Mouse (Mus musculus) kidney, embryonic 14.5 days (tissue): ENCODE data around the gene Dnase2a. TPM values are rescaled to one million over a fixed set of nuclear protein-coding genes. Genes with fewer than 3 reads are reported as not detected.

Source experiments
- ATAC-seq: fragments of 200-750 bp; cut with Nextera tagmentation; 2 replicates; pipeline ENCODE4 v1.8.0; 2017; ENCODE audit warnings: moderate number of reproducible peaks, mild to moderate bottlenecking, moderate TSS enrichment, moderate library complexity; ENCODE audit not compliant: low FRiP score, low TSS enrichment
- H3K27ac ChIP-seq: fragments of 300-500 bp; sonication (generic); 2 replicates; pipeline ENCODE4 v1.5.1; 2014; ENCODE audit warnings: low read depth, mild to moderate bottlenecking, low read length, moderate library complexity, mixed read lengths
- H3K27me3 ChIP-seq: fragments of 300-500 bp; sonication (generic); 2 replicates; pipeline ENCODE4 v1.6.1; 2014; ENCODE audit warnings: mild to moderate bottlenecking, low read length; ENCODE audit not compliant: control insufficient read depth, insufficient read depth
- H3K36me3 ChIP-seq: fragments of 300-500 bp; sonication (generic); 2 replicates; pipeline ENCODE4 v1.6.1; 2014; ENCODE audit warnings: low read length, mixed read lengths; ENCODE audit not compliant: control insufficient read depth, insufficient read depth
- H3K4me1 ChIP-seq: fragments of 300-500 bp; sonication (generic); 2 replicates; pipeline ENCODE4 v1.6.1; 2014; ENCODE audit warnings: low read length, mixed read lengths; ENCODE audit not compliant: control insufficient read depth, insufficient read depth
- H3K4me2 ChIP-seq: fragments of 300-500 bp; sonication (generic); replicated peaks from 2 replicates; pipeline ENCODE4 v1.6.1; 2014; ENCODE audit warnings: low read depth, mild to moderate bottlenecking, low read length
- H3K4me3 ChIP-seq: fragments of 300-500 bp; sonication (generic); 2 replicates; pipeline ENCODE4 v1.5.1; 2014; ENCODE audit warnings: mild to moderate bottlenecking, low read length
- H3K9ac ChIP-seq: fragments of 300-500 bp; sonication (generic); 2 replicates; pipeline ENCODE4 v1.6.1; 2014; ENCODE audit warnings: low read depth, mild to moderate bottlenecking, low read length, moderate library complexity
- H3K9me3 ChIP-seq: fragments of 300-500 bp; sonication (generic); 2 replicates; pipeline ENCODE4 v1.6.1; 2016; ENCODE audit warnings: low read length; ENCODE audit not compliant: control insufficient read depth
- WGBS: fragments of 180-500 bp; shearing (Covaris S2); extraction: QIAGEN DNeasy Blood & Tissue Kit; methylation state at CpG from one replicate; pipeline ENCODE4 v1.1.7; 2014; 5-methylcytosine and 5-hydroxymethylcytosine counted together
- microRNA-seq: library from miRNA; unstranded; fragments of <30 nt; microRNA quantifications from one replicate; pipeline ENCODE4, GENCODE M21; 2016
- polyA plus RNA-seq: library from polyadenylated mRNA; unstranded; fragments of >200 nt; fragmentation: Nextera tagmentation; extraction: Ambion mirVana; gene quantifications from 2 replicates; pipeline ENCODE4 v1.2.1, GENCODE M21; 2014

Dnase2a gene
- polyA plus RNA-seq, 1 experiment from 2014 or later, result 10.8 TPM

- WGBS, result under 1% methylated on average over 56 of the region's 56 CpGs
- Histone ChIP-seq H3K27ac (peak within 1 kb of the TSS; percentile 88), H3K4me3 (peak within 1 kb of the TSS; percentile 76), H3K27me3 (no peaks in the 10 kb centered on the region), H3K4me1 (peaks cover 27% of the 10 kb centered on the region), H3K4me2 (peak within 1 kb of the TSS; percentile 69), H3K9me3 (no peaks in the 10 kb centered on the region), H3K36me3 (peaks cover 34% of the 10 kb centered on the region), H3K9ac (peak within 1 kb of the TSS; percentile 90)
- peak; percentile 65 for ATAC-seq
These were observed 61.1 kb downstream of the Dnase2a start, which contains the start of the genes Gm49661, Prdx2 and Rnaseh2a for GRCm38 (mm10) chr8:84969241-84970134. Gene Gm49661, minus strand, starts transcription at chr8:84969433. Gene Prdx2, plus strand, starts transcription at chr8:84969587. Gene Rnaseh2a, minus strand, starts transcription at chr8:84969767.

GRCm38 (mm10) chr8:84970135-84970790 lies 61.9 kb downstream of the Dnase2a start:
- Histone ChIP-seq H3K9ac (peak overlapping the region; percentile 90), H3K4me2 (peak overlapping the region; percentile 69), H3K27ac (peak overlapping the region; percentile 88), H3K4me1 (peaks cover 21% of the 10 kb centered on the region), H3K4me3 (peak overlapping the region; percentile 76), H3K27me3 (no peaks in the 10 kb centered on the region), H3K36me3 (peaks cover 38% of the 10 kb centered on the region), H3K9me3 (no peaks in the 10 kb centered on the region)
- ATAC-seq, result no peak
- 7% methylated on average over 21 of the region's 21 CpGs for WGBS

GRCm38 (mm10) chr8:84970913-84971312 lies 62.6 kb downstream of the Dnase2a start:
- Histone ChIP-seq H3K4me3 (peak overlapping the region; percentile 76), H3K4me1 (peaks cover 24% of the 10 kb centered on the region), H3K27me3 (no peaks in the 10 kb centered on the region), H3K9me3 (no peaks in the 10 kb centered on the region), H3K27ac (no peak overlapping the region), H3K36me3 (peaks cover 38% of the 10 kb centered on the region), H3K9ac (peak overlapping the region; percentile 90; the same call in 1 of the 2 replicates), H3K4me2 (peak overlapping the region; percentile 69)
- WGBS, result 77% methylated on average over 5 of the region's 5 CpGs
- ATAC-seq, result no peak

Small RNA genes lying within 50 kb of the gene (microRNA-seq; reads per million reads assigned to microRNA genes)
- not detected for gene Gm24197
- gene Mir7069, result 4.4 reads per million, percentile 18 among the genes with 10 or more reads in this experiment

Other genes with a start within 250 kb of the Dnase2a start
- 81.9 and 88.9 TPM in 2 replicates for gene Ier2, start 245.7 kb upstream of the Dnase2a start, polyA plus RNA-seq
- 65.4 and 82.3 TPM in 2 replicates for gene Trmt1, start 222.3 kb upstream of the Dnase2a start, polyA plus RNA-seq
- 28.1 and 33.1 TPM in 2 replicates for gene Nacc1, start 220.7 kb upstream of the Dnase2a start, polyA plus RNA-seq
- gene Lyl1, start 207.1 kb upstream of the Dnase2a start, polyA plus RNA-seq, result 6.3 and 8.9 TPM in 2 replicates
- 1.7 and 2.8 TPM in 2 replicates for gene G430095P16Rik, start 185.6 kb upstream of the Dnase2a start, polyA plus RNA-seq
- gene Nfix, start 108.2 kb upstream of the Dnase2a start, polyA plus RNA-seq, result 9.4 and 10.9 TPM in 2 replicates
- gene Dand5, start 85.7 kb upstream of the Dnase2a start, polyA plus RNA-seq, result 5.9 and 6.0 TPM in 2 replicates
- 49.2 and 54.2 TPM in 2 replicates for gene Gadd45gip1, start 77.0 kb upstream of the Dnase2a start, polyA plus RNA-seq
- 124 and 125 TPM in 2 replicates for gene Rad23a, start 67.9 kb upstream of the Dnase2a start, polyA plus RNA-seq
- 758 and 944 TPM in 2 replicates for gene Calr, start 61.6 kb upstream of the Dnase2a start, polyA plus RNA-seq
- 90.4 and 105 TPM in 2 replicates for gene Farsa, start 51.6 kb upstream of the Dnase2a start, polyA plus RNA-seq
- gene Syce2, start 36.4 kb upstream of the Dnase2a start, polyA plus RNA-seq, result 73.0 and 98.4 TPM in 2 replicates
- 28.6 and 43.3 TPM in 2 replicates for gene Gcdh, start 14.6 kb upstream of the Dnase2a start, polyA plus RNA-seq
- 1.2 and 1.7 TPM in 2 replicates for gene Klf1, start 6.6 kb upstream of the Dnase2a start, polyA plus RNA-seq
- gene Mast1, start 28.8 kb downstream of the Dnase2a start, polyA plus RNA-seq, result 0.21 and 0.35 TPM in 2 replicates
- 0.16 TPM in 1 of 2 replicates, not detected in the other for gene Rtbdn, start 38.4 kb downstream of the Dnase2a start, polyA plus RNA-seq
- gene Gm49661, start 60.9 kb downstream of the Dnase2a start, polyA plus RNA-seq, result not detected in 2 replicates
- 965 and 1,048 TPM in 2 replicates for gene Prdx2, start 61.0 kb downstream of the Dnase2a start, polyA plus RNA-seq
- 143 and 154 TPM in 2 replicates for gene Rnaseh2a, start 61.2 kb downstream of the Dnase2a start, polyA plus RNA-seq
- gene Junb, start 70.2 kb downstream of the Dnase2a start, polyA plus RNA-seq, result 7.3 and 10.0 TPM in 2 replicates
- gene Hook2, start 82.0 kb downstream of the Dnase2a start, polyA plus RNA-seq, result 14.6 and 18.7 TPM in 2 replicates
- gene Best2, start 106.0 kb downstream of the Dnase2a start, polyA plus RNA-seq, result not detected in 2 replicates
- 109 and 180 TPM in 2 replicates for gene Asna1, start 116.7 kb downstream of the Dnase2a start, polyA plus RNA-seq
- gene Trir, start 118.3 kb downstream of the Dnase2a start, polyA plus RNA-seq, result 163 and 211 TPM in 2 replicates
- 15.6 and 19.7 TPM in 2 replicates for gene Tnpo2, start 128.4 kb downstream of the Dnase2a start, polyA plus RNA-seq
- 24.4 and 29.6 TPM in 2 replicates for gene Fbxw9, start 151.5 kb downstream of the Dnase2a start, polyA plus RNA-seq
- gene Gm5741, start 159.4 kb downstream of the Dnase2a start, polyA plus RNA-seq, result 1.1 TPM in 1 of 2 replicates, not detected in the other
- 74.4 and 85.8 TPM in 2 replicates for gene Dhps, start 163.2 kb downstream of the Dnase2a start, polyA plus RNA-seq
- 161 and 174 TPM in 2 replicates for gene Wdr83os, start 172.2 kb downstream of the Dnase2a start, polyA plus RNA-seq
- gene Wdr83, start 172.7 kb downstream of the Dnase2a start, polyA plus RNA-seq, result 43.4 and 44.9 TPM in 2 replicates
- 23.3 and 33.9 TPM in 2 replicates for gene Man2b1, start 174.7 kb downstream of the Dnase2a start, polyA plus RNA-seq
- 1.3 and 1.6 TPM in 2 replicates for gene Zfp791, start 214.5 kb downstream of the Dnase2a start, polyA plus RNA-seq
- gene Cks1brt, start 243.4 kb downstream of the Dnase2a start, polyA plus RNA-seq, result not detected in 2 replicates